Mouse (Mus musculus): Measurements from ENCODE around the gene Csdc2. TPM values are rescaled to one million over a fixed set of nuclear protein-coding genes. Genes with fewer than 3 reads are reported as not detected.

The Csdc2 gene
- total RNA-seq (2023): not detected

DNA sequence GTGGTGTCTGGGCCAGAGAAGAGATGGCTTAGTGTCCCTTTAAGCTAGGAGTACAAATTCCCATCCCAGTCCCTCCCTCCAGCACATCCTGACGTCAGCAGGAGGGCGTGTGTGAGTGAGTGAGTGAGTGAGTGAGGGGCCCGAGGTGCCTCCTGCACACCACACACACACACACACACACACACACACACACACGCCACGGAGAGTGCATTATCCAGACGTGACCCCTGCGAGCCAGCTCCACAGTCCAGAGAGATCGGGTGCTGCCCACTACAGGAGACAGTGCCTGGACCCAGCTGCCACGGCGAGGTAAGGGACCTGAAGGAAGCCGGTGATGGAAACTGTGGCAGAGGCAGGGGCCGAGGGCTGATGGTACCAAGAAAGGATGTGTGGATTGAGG is at the start of gene Csdc2:
TSS of gene Csdc2 (plus strand) at position 81 of the 400 bp plus-strand sequence.

DNA sequence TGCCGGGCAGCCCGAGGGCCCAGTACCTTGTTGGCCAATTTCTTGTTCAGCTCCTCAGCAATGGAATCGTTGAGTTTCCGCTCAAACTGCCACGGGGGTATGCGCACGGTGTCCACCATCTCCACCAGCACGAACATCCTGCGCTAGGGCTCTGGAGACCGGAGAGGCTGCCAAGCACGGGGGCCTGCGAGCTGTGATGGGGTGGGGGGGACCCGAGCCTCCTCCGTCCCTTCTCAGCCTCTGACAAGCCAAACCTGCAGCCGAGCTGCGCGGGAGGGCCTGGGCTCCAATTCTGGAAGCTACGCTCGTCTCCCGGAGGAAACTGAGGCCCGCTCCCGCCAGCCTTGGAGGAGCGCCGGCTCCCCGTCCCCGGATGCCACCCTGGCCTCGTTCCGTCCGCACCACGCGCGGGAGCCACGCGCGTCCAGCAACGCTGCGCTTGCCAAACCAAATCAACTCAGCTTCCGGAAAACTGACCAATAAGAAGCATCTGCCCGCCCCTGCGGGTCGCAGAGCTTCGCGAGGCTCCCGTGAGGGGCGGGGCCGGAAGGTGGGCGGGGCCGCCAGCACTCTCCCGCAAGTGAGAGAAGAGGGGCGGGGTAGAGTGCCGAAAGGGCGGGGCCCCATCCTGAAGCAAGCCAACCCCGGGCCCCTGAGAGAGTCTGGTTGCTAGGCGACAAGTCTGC is 10.7 kb upstream of the Csdc2 start, which contains the start of gene Polr3h:
TSS of gene Polr3h (minus strand) at position 481 of the 686 bp plus-strand sequence.

DNA sequence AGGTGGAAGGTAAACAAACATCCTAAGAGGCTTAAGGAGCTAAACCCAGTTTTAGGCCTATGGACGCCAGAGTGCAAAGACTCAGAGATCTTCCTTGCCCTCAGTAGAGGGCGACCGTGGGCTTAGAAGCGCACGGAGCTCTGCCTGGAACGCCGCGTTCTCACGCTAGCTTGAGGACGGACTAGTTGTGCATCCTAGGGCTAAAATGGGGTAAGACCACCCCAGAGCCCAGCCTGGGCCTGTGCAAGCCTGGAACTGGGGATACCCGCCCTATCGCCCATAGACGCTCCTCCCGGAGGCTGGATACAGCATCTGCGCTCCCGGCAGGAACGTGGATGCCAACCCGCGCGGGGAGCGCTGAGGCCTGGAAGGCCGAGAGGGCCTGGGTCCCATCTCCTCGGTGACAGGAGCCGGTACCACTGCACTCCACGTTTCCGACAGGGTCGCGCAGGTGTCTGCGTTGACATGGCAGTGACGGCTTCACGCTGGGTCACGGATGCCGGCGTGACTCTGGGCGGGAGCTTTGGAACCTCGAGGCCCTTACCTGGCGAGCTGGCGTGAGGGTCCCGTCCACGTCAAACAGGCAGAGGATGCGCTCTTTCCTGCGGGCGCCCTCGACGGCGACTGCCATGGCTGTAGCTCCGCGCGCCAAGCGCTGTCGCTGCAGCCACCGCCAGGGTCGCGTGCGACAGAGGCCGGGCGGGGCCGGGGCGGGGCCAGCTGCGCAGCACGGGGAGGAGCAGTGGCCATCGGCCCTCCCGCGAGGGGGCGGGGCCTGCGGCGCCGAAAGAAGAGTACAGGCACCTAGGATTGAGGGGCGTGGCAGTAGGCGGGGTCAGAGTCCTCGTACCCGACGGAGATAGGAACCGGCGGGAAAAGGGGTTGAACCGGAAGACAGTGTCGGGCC is 23.9 kb downstream of the Csdc2 start, which contains the start of gene Pmm1:
TSS of gene Pmm1 (minus strand) at position 760 of the 907 bp plus-strand sequence.

DNA sequence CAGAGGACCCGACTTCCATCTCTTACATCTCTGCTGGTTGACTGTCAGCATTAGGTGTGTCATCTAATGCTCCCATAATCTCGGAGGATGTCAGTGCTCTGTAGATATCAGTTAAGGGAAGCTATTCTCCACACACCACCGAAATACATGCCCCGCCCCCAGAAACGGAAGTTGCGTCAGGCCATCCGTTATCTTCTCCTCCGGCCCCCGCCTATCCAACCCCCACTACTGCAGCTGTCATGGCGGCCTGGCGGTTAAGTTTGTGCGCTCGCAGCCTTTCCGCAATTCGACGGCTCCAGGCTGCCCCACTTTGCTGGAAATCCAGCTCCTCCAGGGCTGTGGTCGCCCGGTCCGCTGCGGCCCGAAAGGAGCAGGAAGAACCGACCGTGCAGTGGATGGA is 43.8 kb downstream of the Csdc2 start, which contains the start of gene 1700029P11Rik:
TSS of gene 1700029P11Rik (plus strand) at position 220 of the 400 bp plus-strand sequence.

DNA sequence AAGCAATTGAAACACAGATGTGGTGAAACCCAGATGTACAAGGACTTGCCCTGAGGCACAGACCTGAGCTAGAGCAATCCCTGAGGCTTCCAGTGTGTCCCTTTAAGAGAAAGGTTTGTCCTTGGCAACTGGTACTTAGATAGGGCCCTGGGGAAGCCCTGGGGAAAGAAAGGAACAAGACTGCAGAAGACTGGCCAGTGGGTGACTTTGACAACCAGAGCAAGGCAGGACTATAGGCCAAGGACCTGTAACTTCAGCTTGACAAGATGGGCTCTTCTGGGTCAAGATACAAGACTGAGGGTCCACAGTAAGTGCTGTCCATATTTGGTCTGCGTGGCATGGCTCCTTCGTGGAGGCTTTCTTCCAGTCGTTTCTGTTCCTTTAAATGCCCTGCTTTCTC is 51.1 kb downstream of the Csdc2 start, which contains the start of gene Xrcc6:
TSS of gene Xrcc6 (plus strand) at position 190 of the 400 bp plus-strand sequence.

Other genes starting within 250 kb of the Csdc2 start
- gene Chadl, start 239.5 kb upstream of the Csdc2 start, total RNA-seq (2023): not detected
- 1 to 10 TPM; 9.2 to 9.6 TPM for gene Zc3h7b, start 191.7 kb upstream of the Csdc2 start, total RNA-seq (2023)
- gene Rangap1, start 191.2 kb upstream of the Csdc2 start, total RNA-seq (2023): 10 to 100 TPM; 56.2 TPM
- 1 to 10 TPM; 5.9 to 8.3 TPM for gene Tef, start 134.3 kb upstream of the Csdc2 start, total RNA-seq (2023)
- gene Tob2, start 78.0 kb upstream of the Csdc2 start, total RNA-seq (2023): 10 to 100 TPM; 43.9 to 47.3 TPM
- 10 to 100 TPM; 38.8 to 45.4 TPM for gene Phf5a, start 64.8 kb upstream of the Csdc2 start, total RNA-seq (2023)
- 10 to 100 TPM; 81.9 to 87.8 TPM for gene Aco2, start 64.5 kb upstream of the Csdc2 start, total RNA-seq (2023)
- gene Polr3h, start 10.5 kb upstream of the Csdc2 start, total RNA-seq (2023): 1 to 10 TPM; 4.7 to 6.5 TPM
- gene Pmm1, start 24.2 kb downstream of the Csdc2 start, total RNA-seq (2023): 10 to 100 TPM; 32.6 to 33.6 TPM
- not detected for gene 1700029P11Rik, start 43.8 kb downstream of the Csdc2 start, total RNA-seq (2023)
- gene Xrcc6, start 51.1 kb downstream of the Csdc2 start, total RNA-seq (2023): 10 to 100 TPM; 20.8 to 29.1 TPM
- 10 to 100 TPM; 18.6 to 23.8 TPM for gene Desi1, start 97.1 kb downstream of the Csdc2 start, total RNA-seq (2023)
- 10 to 100 TPM; 44.8 to 47.4 TPM for gene Snu13, start 110.8 kb downstream of the Csdc2 start, total RNA-seq (2023)
- gene 4930407I10Rik, start 122.4 kb downstream of the Csdc2 start, total RNA-seq (2023): not detected
- gene Mei1, start 133.2 kb downstream of the Csdc2 start, total RNA-seq (2023): not detected
- gene Ccdc134, start 191.2 kb downstream of the Csdc2 start, total RNA-seq (2023): 10 to 100 TPM; 11.2 to 12.7 TPM
- 10 to 100 TPM; 76.3 to 79.6 TPM for gene Srebf2, start 210.4 kb downstream of the Csdc2 start, total RNA-seq (2023)